In the genomic region with DNA sequence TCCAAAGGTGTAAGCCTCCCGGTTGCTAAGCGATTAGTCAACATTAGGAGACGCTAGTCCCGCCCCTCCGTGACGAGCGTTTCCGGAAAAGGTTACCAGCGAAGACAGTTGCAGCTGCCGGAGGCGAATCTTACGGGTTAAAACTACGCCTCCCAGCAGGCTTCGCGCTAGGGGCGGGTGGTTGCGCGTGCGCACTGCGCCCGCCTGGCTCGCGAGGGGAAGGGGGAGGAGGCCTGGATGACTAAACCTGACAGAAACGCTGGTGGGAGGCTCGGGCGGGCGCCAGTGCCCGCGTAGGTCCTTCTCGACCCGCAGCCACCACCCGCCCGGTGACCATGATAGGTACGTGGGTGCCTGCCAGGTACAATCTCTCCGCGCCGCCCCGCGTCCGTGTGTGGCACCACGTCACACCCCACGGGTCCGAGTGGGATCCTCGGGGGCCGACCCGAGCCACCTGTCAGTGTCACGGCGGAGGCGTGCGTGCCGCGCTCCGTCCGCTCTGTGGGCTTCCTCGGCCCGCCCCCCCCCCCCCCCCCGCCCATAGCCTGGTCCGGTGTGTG, we compare ENCODE assay signal across 8 mouse cellular contexts. TPM values are rescaled to one million over a fixed set of nuclear protein-coding genes. Genes with fewer than 3 reads are reported as not detected.
DNase-seq lines count a peak whose midpoint lies in the region; ATAC-seq lines count a peak whose summit lies in the region.

Gene Pacrg (minus strand): TSS at position 164 of the 560 bp plus-strand sequence.
Gene Prkn (plus strand): TSS at position 237 of the 560 bp plus-strand sequence.

- no peaks in the 10 kb centered on the region for H3K36me3 ChIP-seq in heart, embryonic 10.5 days
- H3K36me3 ChIP-seq in kidney, embryonic 15.5 days: no peaks in the 10 kb centered on the region

- WGBS in heart, embryonic 10.5 days: under 1% methylated on average over 56 of the region's 58 CpGs
- 0% methylated on average over 38 of the region's 58 CpGs for WGBS in kidney, embryonic 15.5 days

- H3K4me2 ChIP-seq in kidney, embryonic 15.5 days: peak within 1 kb of the TSS; percentile 84

- peak within 1 kb of the TSS; percentile 90 for H3K27ac ChIP-seq in heart, embryonic 10.5 days
- H3K27ac ChIP-seq in kidney, embryonic 15.5 days: 0 out of 2 replicates have a peak within 1 kb of the TSS, but pooled peaks have one; percentile 33

- peak within 1 kb of the TSS; percentile 82 for H3K4me3 ChIP-seq in heart, embryonic 10.5 days
- peak within 1 kb of the TSS; percentile 81 for H3K4me3 ChIP-seq in kidney, embryonic 15.5 days (replicated peaks)

- peaks cover 5% of the 10 kb centered on the region; the same call in 1 of the 2 replicates for H3K4me1 ChIP-seq in heart, embryonic 10.5 days
- H3K4me1 ChIP-seq in kidney, embryonic 15.5 days: peaks cover 5% of the 10 kb centered on the region; the same call in 1 of the 2 replicates

- DNase-seq in B cell, adult 2 months: peak; percentile 97 to 98
- DNase-seq in brain, adult 2 months (ENCODE audit: low read depth, low spot score): peak; percentile 99
- peak; percentile 99 for DNase-seq in heart, embryonic 10.5 days (ENCODE audit: low spot score)
- DNase-seq in liver: peak; percentile 94
- DNase-seq in spleen, postnatal 4 days (ENCODE audit: low spot score in 2 of 2): peak; percentile 91 to 96

- ATAC-seq in erythroblast, adult 5-6 weeks (replicated peaks; ENCODE audit: low FRiP score, poor library complexity, severe bottlenecking): peak; percentile 98
- peak; percentile 97 for ATAC-seq in kidney, embryonic 15.5 days (replicated peaks; ENCODE audit: low FRiP score)
- peak; percentile 96 for ATAC-seq in monocyte, adult 5-6 weeks (replicated peaks; ENCODE audit: insufficient number of reproducible peaks, low FRiP score, low TSS enrichment, poor library complexity, severe bottlenecking)

- H3K9ac ChIP-seq in kidney, embryonic 15.5 days: peak within 1 kb of the TSS; percentile 58

- H3K9me3 ChIP-seq in heart, embryonic 10.5 days: no peaks in the 10 kb centered on the region
- no peaks in the 10 kb centered on the region for H3K9me3 ChIP-seq in kidney, embryonic 15.5 days (replicated peaks)

- no peaks in the 10 kb centered on the region for H3K27me3 ChIP-seq in heart, embryonic 10.5 days (ENCODE audit: insufficient read depth, poor library complexity, severe bottlenecking)
- H3K27me3 ChIP-seq in kidney, embryonic 15.5 days: no peaks in the 10 kb centered on the region

RNA-seq across cellular contexts. Expression of gene Pacrg, which starts in this region (rescaled TPM):
- total RNA-seq in erythroblast, adult 5-6 weeks (2015; ENCODE audit: low replicate concordance): not detected in 2 replicates
- total RNA-seq in erythroblast, adult 5-6 weeks (2017; ENCODE audit: low replicate concordance): not detected in 2 replicates
- 0.78 and 0.89 TPM in 2 replicates for polyA plus RNA-seq in heart, embryonic 10.5 days (2016; fragmentation: Nextera tagmentation; extraction: Ambion mirVana)
- polyA plus RNA-seq in kidney, embryonic 15.5 days (2015; fragmentation: Nextera tagmentation; extraction: Ambion mirVana): 1.5 and 3.6 TPM in 2 replicates
- 1.4 TPM in 1 of 3 replicates, not detected in the others for total RNA-seq in monocyte, adult 5-6 weeks (2017)

RNA-seq across cellular contexts. Expression of gene Prkn, which starts in this region (rescaled TPM):
- total RNA-seq in erythroblast, adult 5-6 weeks (2015; ENCODE audit: low replicate concordance): 0.42 and 1.9 TPM in 2 replicates
- total RNA-seq in erythroblast, adult 5-6 weeks (2017; ENCODE audit: low replicate concordance): 0.85 and 1.1 TPM in 2 replicates
- 1.0 and 1.8 TPM in 2 replicates for polyA plus RNA-seq in heart, embryonic 10.5 days (2016; fragmentation: Nextera tagmentation; extraction: Ambion mirVana)
- polyA plus RNA-seq in kidney, embryonic 15.5 days (2015; fragmentation: Nextera tagmentation; extraction: Ambion mirVana): 1.5 TPM in 2 replicates
- total RNA-seq in monocyte, adult 5-6 weeks (2017): 0.49 TPM in 1 of 3 replicates, not detected in the others

Comparison
In these comparisons a context has a peak if more than half of its experiments do, and no peak if none do; other contexts are left out.
1. Peak in every context shown above with its lines: DNase-seq, ATAC-seq, H3K4me3 ChIP-seq and H3K27ac ChIP-seq.